Mouse (Mus musculus): ENCODE data around the gene Sipa1l1.

DNA sequence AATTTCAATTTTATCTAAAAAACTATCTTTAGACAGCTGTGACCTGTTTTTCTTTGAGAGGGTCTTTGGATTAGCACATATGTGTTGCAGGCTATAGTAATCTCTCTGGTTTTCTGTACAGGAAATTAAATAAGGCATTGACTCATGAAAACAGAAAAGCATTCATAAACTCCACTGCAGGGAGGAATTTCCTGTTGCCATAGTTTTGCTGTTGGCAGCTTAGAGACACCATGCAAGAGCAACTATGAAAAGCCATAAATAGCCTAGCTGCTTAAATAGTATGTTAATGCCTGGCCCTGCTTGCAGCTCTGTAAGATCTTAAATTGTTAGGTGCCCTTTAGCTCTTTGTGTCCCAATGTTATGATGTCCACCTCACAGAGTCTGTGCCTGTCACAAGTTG is 204.9 kb downstream of the Sipa1l1 start:
- TF ChIP-seq GATA1 (IDR thresholded peaks at IDR 0.05; ENCODE audit: borderline replicate concordance, low read length) (no peak), FLI1 (IDR thresholded peaks at IDR 0.05; ENCODE audit: low read length) (no peak)
